Mouse (Mus musculus) ES-E14 (cell line): ENCODE measurements around the gene Ebf1. TPM values are rescaled to one million over a fixed set of nuclear protein-coding genes. Genes with fewer than 3 reads are reported as not detected.

Source experiments
- DNase-seq: peaks from one replicate; pipeline ENCODE4 v3.0.0-alpha.2; 2013; ENCODE audit warnings: low read depth, low spot score
- H3K27ac ChIP-seq: 2 replicates; pipeline ENCODE4 v1.5.1; 2012; ENCODE audit warnings: low read depth, mild to moderate bottlenecking, low read length, moderate library complexity, mixed read lengths; ENCODE audit not compliant: poor library complexity, insufficient read depth, severe bottlenecking
- H3K36me3 ChIP-seq: 2 replicates; pipeline ENCODE4 v1.6.1; 2012; ENCODE audit warnings: mild to moderate bottlenecking, low read length, moderate library complexity, mixed read lengths; ENCODE audit not compliant: control insufficient read depth, poor library complexity, insufficient read depth, severe bottlenecking
- H3K4me1 ChIP-seq, 2 experiments: fragments of 150-350 bp in 1 of 2; sonication (generic) in 1 of 2; 2 replicates each; pipeline ENCODE4 v1.6.1; 2012; ENCODE audit warnings: low read length in 2 of 2, mild to moderate bottlenecking in 1 of 2, mixed read lengths in 1 of 2; ENCODE audit not compliant: control insufficient read depth in 2 of 2, insufficient read depth in 2 of 2, poor library complexity in 1 of 2
- H3K4me3 ChIP-seq, 2 experiments: fragments of 150-350 bp in 1 of 2; sonication (generic) in 1 of 2; 2 replicates each; pipeline ENCODE4 v1.5.1; 2012; ENCODE audit warnings: low read length in 2 of 2, low read depth in 1 of 2, mild to moderate bottlenecking in 1 of 2, mixed read lengths in 1 of 2; ENCODE audit not compliant: insufficient read depth in 1 of 2, poor library complexity in 1 of 2, severe bottlenecking in 1 of 2
- H3K9ac ChIP-seq: 2 replicates; pipeline ENCODE4 v1.6.1; 2012; ENCODE audit warnings: low read depth, mild to moderate bottlenecking, low read length, mixed read lengths; ENCODE audit not compliant: poor library complexity, insufficient read depth, severe bottlenecking
- H3K9me3 ChIP-seq: fragments of 150-350 bp; sonication (generic); 2 replicates; pipeline ENCODE4 v1.6.1; 2012; ENCODE audit warnings: low read depth, mild to moderate bottlenecking, low read length; ENCODE audit not compliant: control insufficient read depth, insufficient read depth
- CHD2 ChIP-seq: IDR thresholded peaks from 2 replicates; pipeline ENCODE4 v1.6.1; 2014; ENCODE audit warnings: mild to moderate bottlenecking, low read depth, low read length, inconsistent platforms
- HCFC1 ChIP-seq: IDR thresholded peaks from 2 replicates; pipeline ENCODE4 v1.6.1; 2012; ENCODE audit warnings: low read length, inconsistent platforms, borderline replicate concordance; ENCODE audit not compliant: insufficient read depth
- MAFK ChIP-seq: IDR thresholded peaks from 2 replicates; pipeline ENCODE4 v1.6.1; 2014; ENCODE audit warnings: mild to moderate bottlenecking, low read depth, low read length, inconsistent platforms; ENCODE audit not compliant: insufficient read depth
- ZC3H11A ChIP-seq: IDR thresholded peaks from 2 replicates; pipeline ENCODE4 v1.6.1; 2012; ENCODE audit warnings: low read depth, mild to moderate bottlenecking, inconsistent platforms, low read length, borderline replicate concordance
- ZNF384 ChIP-seq: IDR thresholded peaks from 2 replicates; pipeline ENCODE4 v1.6.1; 2012; ENCODE audit warnings: low read depth, low read length, inconsistent platforms
- in situ Hi-C, 2 experiments: fragments of 600-800 bp; cut with MboI; formaldehyde crosslinking; loops; one replicate each; pipeline ENCODE4 v1.15.1; 2025; ENCODE audit warnings: low sequenced_read_pairs in 2 of 2, inconsistent platforms in 1 of 2; ENCODE audit not compliant: unreplicated experiment in 2 of 2
- total RNA-seq: library from RNA; depleted of rRNA; stranded (reverse); fragments of 300-350 nt; gene quantifications from 2 replicates; pipeline ENCODE4 v1.2.3, GENCODE M21; 2012

The Ebf1 gene
- total RNA-seq, 1 experiment, result 3.2 TPM

- TF ChIP-seq MAFK (no peak), CHD2 (no peak), ZNF384 (no peak)
- DNase-seq, result no peak
- in situ Hi-C loops, result no loop called here
- no peak overlapping the region for H3K27ac ChIP-seq
- H3K36me3 ChIP-seq, result no peaks in the 10 kb centered on the region
- H3K9ac ChIP-seq, result no peak overlapping the region
- peaks cover 0 to 3% of the 10 kb centered on the region in 2 experiments; a peak in 1 of 4 replicates for H3K4me1 ChIP-seq
- H3K9me3 ChIP-seq, result no peaks in the 10 kb centered on the region
- H3K4me3 ChIP-seq, result no peak overlapping the region
These were observed 121.7 kb downstream of the Ebf1 start for GRCm38 (mm10) chr11:44738820-44739219.

GRCm38 (mm10) chr11:44740278-44741041, 123.3 kb downstream of the Ebf1 start:
- H3K36me3 ChIP-seq, result no peaks in the 10 kb centered on the region
- no peak overlapping the region for H3K9ac ChIP-seq
- H3K4me1 ChIP-seq, result peaks cover 4 to 6% of the 10 kb centered on the region in 2 experiments
- DNase-seq, result no peak
- no peak overlapping the region for H3K27ac ChIP-seq
- no peak overlapping the region for H3K4me3 ChIP-seq
- in situ Hi-C loops, result no loop called here
- TF ChIP-seq CHD2 (no peak), HCFC1 (no peak), MAFK (no peak), ZC3H11A (no peak), ZNF384 (no peak)
- no peaks in the 10 kb centered on the region for H3K9me3 ChIP-seq

- Histone ChIP-seq H3K9ac (no peak overlapping the region), H3K27ac (no peak overlapping the region), H3K4me1 (peaks cover 4 to 7% of the 10 kb centered on the region in 2 experiments), H3K4me3 (no peak overlapping the region), H3K9me3 (no peaks in the 10 kb centered on the region), H3K36me3 (no peaks in the 10 kb centered on the region)
- in situ Hi-C loops, result no loop called here
- TF ChIP-seq HCFC1, result no peak
- no peak for TF ChIP-seq ZNF384
- no peak for TF ChIP-seq ZC3H11A
- no peak for TF ChIP-seq MAFK
- no peak for TF ChIP-seq CHD2
- no peak for DNase-seq
These were observed 124.0 kb downstream of the Ebf1 start for GRCm38 (mm10) chr11:44741042-44741491.

GRCm38 (mm10) chr11:44744446-44744845, 127.3 kb downstream of the Ebf1 start:
- Histone ChIP-seq H3K9me3 (no peaks in the 10 kb centered on the region), H3K4me3 (no peak overlapping the region), H3K27ac (no peak overlapping the region), H3K9ac (no peak overlapping the region), H3K4me1 (peaks cover 10 to 11% of the 10 kb centered on the region in 2 experiments), H3K36me3 (no peaks in the 10 kb centered on the region)
- no peak for TF ChIP-seq HCFC1
- no peak for TF ChIP-seq MAFK
- TF ChIP-seq ZNF384, result no peak
- no peak for TF ChIP-seq CHD2
- no peak for TF ChIP-seq ZC3H11A
- no peak for DNase-seq
- in situ Hi-C loops, result no loop called here
